Mouse (Mus musculus): ENCODE measurements around the gene Shd.
A peak's percentile ranks its signal among the peaks of the same experiment; 100 is the strongest.

DNA sequence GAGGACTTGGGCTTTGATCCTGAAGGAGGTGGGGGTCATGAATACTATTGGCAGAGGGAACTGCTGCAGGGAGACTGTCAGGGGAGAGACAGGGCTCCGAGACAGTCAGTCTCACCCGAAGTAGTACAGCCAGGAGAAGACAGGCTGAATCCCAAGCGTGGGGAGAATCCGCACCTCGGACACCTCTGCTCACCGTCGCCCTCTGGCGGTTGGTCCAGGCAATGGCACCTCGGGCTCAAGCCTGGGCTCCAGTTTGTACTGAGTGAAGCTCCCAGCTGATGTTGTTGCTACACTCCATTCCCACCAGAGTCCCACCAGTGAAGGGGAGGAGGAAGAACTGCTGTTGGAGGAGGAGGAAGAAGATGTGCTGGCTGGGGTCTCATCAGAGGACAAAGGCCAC, 40.4 kb downstream of the Shd start:
- TF ChIP-seq POLR2A (IDR thresholded peaks at IDR 0.05; ENCODE audit: borderline replicate concordance, insufficient read depth, low read length), result no peak
- TF ChIP-seq CTCF (IDR thresholded peaks at IDR 0.05; ENCODE audit: borderline replicate concordance, insufficient read depth, low read depth, low read length), result peak; percentile 93
